Mouse (Mus musculus) limb, embryonic 14.5 days (tissue): ENCODE results near the gene Tcf7l1. TPM values are rescaled to one million over a fixed set of nuclear protein-coding genes. Genes with fewer than 3 reads are reported as not detected.

Experiments used
- ATAC-seq: fragments of 200-750 bp; cut with Nextera tagmentation; 2 replicates; pipeline ENCODE4 v1.8.0; 2017; ENCODE audit warnings: low read depth, moderate number of reproducible peaks, moderate TSS enrichment; ENCODE audit not compliant: low FRiP score
- DNase-seq: peaks from one replicate; pipeline ENCODE4 v3.0.0-alpha.2; 2015; ENCODE audit warnings: low spot score
- H3K27ac ChIP-seq: fragments of 300-500 bp; sonication (generic); replicated peaks from 2 replicates; pipeline ENCODE4 v1.5.1; 2014; ENCODE audit warnings: low read depth, mild to moderate bottlenecking, low read length, moderate library complexity, mixed read lengths
- H3K27me3 ChIP-seq: fragments of 300-500 bp; sonication (generic); 2 replicates; pipeline ENCODE4 v1.6.1; 2014; ENCODE audit warnings: low read length, mixed read lengths; ENCODE audit not compliant: control insufficient read depth, insufficient read depth
- H3K36me3 ChIP-seq: fragments of 300-500 bp; sonication (generic); 2 replicates; pipeline ENCODE4 v1.6.1; 2014; ENCODE audit warnings: mild to moderate bottlenecking, low read length, moderate library complexity, mixed read lengths; ENCODE audit not compliant: control insufficient read depth, insufficient read depth
- H3K4me1 ChIP-seq: fragments of 300-500 bp; sonication (generic); 2 replicates; pipeline ENCODE4 v1.6.1; 2014; ENCODE audit warnings: antibody characterized with exemption, low read length, mixed read lengths; ENCODE audit not compliant: control insufficient read depth, insufficient read depth
- H3K4me2 ChIP-seq: fragments of 300-500 bp; sonication (generic); replicated peaks from 2 replicates; pipeline ENCODE4 v1.6.1; 2014; ENCODE audit warnings: low read depth, mild to moderate bottlenecking, low read length, moderate library complexity; ENCODE audit not compliant: severe bottlenecking
- H3K4me3 ChIP-seq: fragments of 300-500 bp; sonication (generic); replicated peaks from 2 replicates; pipeline ENCODE4 v1.5.1; 2014; ENCODE audit warnings: low read length
- H3K9ac ChIP-seq: fragments of 300-500 bp; sonication (generic); 2 replicates; pipeline ENCODE4 v1.6.1; 2014; ENCODE audit warnings: mild to moderate bottlenecking, low read depth, low read length, moderate library complexity; ENCODE audit not compliant: severe bottlenecking
- H3K9me3 ChIP-seq: fragments of 300-500 bp; sonication (generic); 2 replicates; pipeline ENCODE4 v1.6.1; 2016; ENCODE audit warnings: low read length; ENCODE audit not compliant: control insufficient read depth
- POLR2A ChIP-seq: fragments of 200-500 bp; IDR thresholded peaks from 2 replicates; pipeline ENCODE4 v1.8.0; 2012; ENCODE audit warnings: inconsistent platforms, mild to moderate bottlenecking, moderate library complexity, borderline replicate concordance; ENCODE audit not compliant: insufficient read depth, insufficient read length; ENCODE audit errors: extremely low read depth
- WGBS: fragments of 180-500 bp; shearing (Covaris S2); extraction: QIAGEN DNeasy Blood & Tissue Kit; methylation state at CpG from one replicate; pipeline ENCODE4 v1.1.7; 2014; 5-methylcytosine and 5-hydroxymethylcytosine counted together
- polyA plus RNA-seq, 2 experiments: library from polyadenylated mRNA; depleted of rRNA in 1 of 2; stranded (reverse) in 1 of 2; unstranded in 1 of 2; fragments of >200 nt; fragmentation: Nextera tagmentation in 1 of 2; extraction: Ambion mirVana in 1 of 2; gene quantifications; 2 replicates each; pipeline versions ENCODE4 v1.2.1 to v1.2.3; 2012 to 2014

Tcf7l1 gene
- polyA plus RNA-seq, 2 experiments: 47.9 to 78.1 TPM

DNA sequence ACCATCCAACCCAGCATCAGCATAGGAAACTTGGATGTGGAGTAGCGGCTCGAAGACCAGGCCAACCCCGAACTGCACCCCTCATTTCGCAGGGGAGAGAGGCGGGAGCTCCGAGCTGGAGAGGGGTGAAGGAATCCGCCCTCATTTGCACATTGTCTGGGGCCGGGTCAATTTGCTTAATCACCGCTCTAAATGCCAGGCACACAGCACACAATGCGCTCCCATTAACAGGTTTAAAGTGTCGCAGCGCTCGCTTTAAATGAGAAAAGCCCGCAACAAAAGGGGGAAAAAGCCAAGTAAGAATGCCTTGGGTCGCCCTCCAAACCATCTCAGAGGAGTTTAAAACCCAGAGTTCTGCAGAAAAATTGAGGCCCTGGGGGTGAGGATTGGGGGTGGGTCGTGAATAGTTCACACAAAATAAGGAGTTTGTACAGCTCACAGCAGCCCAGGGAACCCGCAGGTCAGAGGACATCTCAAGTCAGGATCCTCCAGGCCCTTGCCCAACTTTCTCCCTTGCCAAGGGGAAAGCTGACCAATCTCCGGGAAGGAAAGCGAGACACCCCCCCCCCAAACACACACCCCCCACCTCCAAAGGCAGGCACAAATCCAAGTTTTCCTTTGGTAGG is 1.6 kb downstream of the Tcf7l1 start:
- Histone ChIP-seq H3K4me2 (peak overlapping the region; percentile 87), H3K27ac (peak overlapping the region; percentile 94), H3K9me3 (no peaks in the 10 kb centered on the region), H3K36me3 (peaks cover 30% of the 10 kb centered on the region), H3K9ac (peak overlapping the region; percentile 93), H3K27me3 (no peaks in the 10 kb centered on the region), H3K4me3 (peak overlapping the region; percentile 94), H3K4me1 (peaks cover 13% of the 10 kb centered on the region)
- ATAC-seq (no peak), DNase-seq (peak; percentile 18)
- TF ChIP-seq POLR2A: no peak
- WGBS: 3% methylated on average over 19 of the region's 19 CpGs

DNA sequence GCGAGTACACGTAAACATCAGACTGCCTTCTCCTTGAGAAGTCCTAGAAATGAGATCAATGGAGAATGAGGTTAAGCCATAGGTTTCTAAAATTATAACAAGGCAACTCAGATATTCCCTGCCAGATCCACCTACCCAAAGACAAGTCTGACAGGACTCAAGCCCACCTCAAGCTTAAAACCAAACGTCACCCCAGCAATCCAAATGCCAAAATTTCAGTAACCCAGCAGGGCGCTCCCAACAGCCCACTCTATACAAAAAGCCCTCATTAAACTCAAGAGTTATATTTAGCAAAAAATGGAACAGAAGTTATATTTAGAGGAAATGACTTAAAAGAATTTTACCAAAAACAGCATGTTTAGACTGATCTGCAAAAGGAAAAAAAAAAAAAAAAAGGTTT is 5.3 kb downstream of the Tcf7l1 start:
- Histone ChIP-seq H3K36me3 (peaks cover 65% of the 10 kb centered on the region), H3K4me2 (no peak overlapping the region), H3K9ac (no peak overlapping the region), H3K27ac (no peak overlapping the region), H3K27me3 (no peaks in the 10 kb centered on the region), H3K4me3 (no peak overlapping the region), H3K4me1 (peaks cover 13% of the 10 kb centered on the region), H3K9me3 (0 out of 2 replicates have a peak, but pooled peaks cover 3% of the 10 kb centered on the region)
- no peak for TF ChIP-seq POLR2A
- WGBS: 86% methylated on average over 4 of the region's 4 CpGs
- ATAC-seq (no peak), DNase-seq (no peak)

DNA sequence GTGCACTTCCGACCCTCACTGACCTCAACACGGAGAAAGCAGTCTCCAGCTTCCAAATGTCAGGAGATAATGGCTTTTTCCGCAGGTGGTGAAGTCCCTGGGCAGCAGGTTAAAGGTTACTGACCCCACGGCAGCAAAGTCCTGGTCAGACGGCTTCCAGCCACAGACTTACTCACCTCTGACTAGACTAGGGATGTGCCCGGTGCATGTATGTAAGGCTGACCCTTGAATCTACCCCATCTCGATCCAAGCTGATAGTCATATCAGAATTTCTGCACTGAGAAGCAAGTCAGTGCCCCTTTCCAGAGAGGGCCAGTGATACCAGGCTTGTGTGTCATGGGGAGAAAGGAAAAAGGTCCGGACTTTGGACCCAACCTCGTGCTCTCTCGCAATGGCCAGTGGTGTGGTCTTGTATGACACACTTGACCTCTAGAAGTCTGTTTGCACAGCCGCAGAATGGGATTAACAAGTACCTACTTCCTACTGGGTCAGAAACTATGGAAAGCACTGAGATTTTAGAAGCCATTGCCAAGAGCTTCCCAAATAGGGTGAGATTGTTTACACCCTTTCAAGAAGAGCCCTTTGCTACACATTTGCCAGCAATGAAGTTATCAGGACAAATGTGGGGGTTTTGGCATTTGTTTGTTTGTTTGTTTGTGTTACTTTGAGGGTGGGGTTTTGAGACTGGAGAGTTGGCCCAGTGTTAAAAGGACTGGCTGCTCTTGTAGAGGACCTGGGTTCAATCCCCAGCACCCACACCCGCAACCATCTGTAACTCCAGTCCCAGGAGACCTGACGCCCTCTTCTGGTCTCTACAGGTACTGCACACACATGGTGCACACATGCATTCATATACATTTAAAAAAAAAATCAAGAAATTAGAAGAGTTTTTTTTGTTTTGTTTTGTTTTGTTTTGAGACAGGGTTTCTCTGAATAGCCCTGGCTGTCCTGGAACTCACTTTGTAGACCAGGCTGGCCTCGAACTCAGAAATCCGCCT is 10.0 kb downstream of the Tcf7l1 start:
- Histone ChIP-seq H3K27ac (no peak overlapping the region), H3K9ac (no peak overlapping the region), H3K4me1 (peaks cover 15% of the 10 kb centered on the region), H3K36me3 (peaks cover 57% of the 10 kb centered on the region), H3K27me3 (no peaks in the 10 kb centered on the region), H3K9me3 (0 out of 2 replicates have a peak, but pooled peaks cover 3% of the 10 kb centered on the region), H3K4me2 (no peak overlapping the region), H3K4me3 (no peak overlapping the region)
- DNase-seq (no peak), ATAC-seq (no peak)
- TF ChIP-seq POLR2A: no peak
- WGBS: 90% methylated on average over 15 of the region's 15 CpGs

DNA sequence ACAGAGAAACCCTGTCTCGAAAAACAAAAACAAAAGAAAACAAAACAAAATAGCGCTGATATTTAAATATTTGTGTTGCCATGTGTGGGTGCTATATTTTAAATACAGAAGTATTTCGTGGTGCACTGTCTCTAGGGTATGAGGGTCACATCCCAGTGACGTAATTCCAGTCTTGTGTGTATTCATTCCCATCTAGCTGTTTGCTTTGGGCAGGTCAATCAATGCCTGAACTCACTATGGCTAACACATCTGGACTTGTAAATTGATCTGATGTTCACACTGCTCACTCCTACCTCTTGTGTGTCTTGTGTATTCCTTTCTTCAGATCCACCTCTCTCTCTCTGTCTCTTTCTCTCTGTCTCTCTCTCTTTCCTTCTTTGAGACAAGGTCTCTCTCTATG is 11.8 kb downstream of the Tcf7l1 start:
- Histone ChIP-seq H3K36me3 (peaks cover 48% of the 10 kb centered on the region), H3K4me2 (no peak overlapping the region), H3K9me3 (0 out of 2 replicates have a peak, but pooled peaks cover 3% of the 10 kb centered on the region), H3K27me3 (no peaks in the 10 kb centered on the region), H3K27ac (no peak overlapping the region), H3K4me1 (peaks cover 15% of the 10 kb centered on the region), H3K4me3 (no peak overlapping the region), H3K9ac (no peak overlapping the region)
- 96% methylated on average over 4 of the region's 4 CpGs for WGBS
- DNase-seq (no peak), ATAC-seq (no peak)
- TF ChIP-seq POLR2A: no peak

DNA sequence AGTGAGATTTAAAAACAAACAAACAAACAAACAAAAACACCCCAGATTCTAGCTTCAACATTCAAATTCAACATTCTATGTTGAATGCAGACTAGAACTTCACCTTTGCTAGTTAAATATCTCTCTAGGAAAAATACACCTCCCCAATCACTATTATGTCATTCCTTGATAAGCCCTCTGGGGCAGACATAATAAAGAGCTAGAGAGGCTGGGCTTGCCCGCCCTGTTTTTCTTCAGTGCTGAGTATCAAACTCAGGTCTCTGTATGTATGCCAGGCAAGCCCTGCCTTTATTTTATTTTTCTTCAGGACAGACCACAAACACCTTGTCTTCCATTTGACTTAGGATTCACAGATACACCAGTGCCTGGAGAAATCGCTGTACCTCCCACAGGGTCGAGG is 14.8 kb downstream of the Tcf7l1 start:
- Histone ChIP-seq H3K27me3 (no peaks in the 10 kb centered on the region), H3K36me3 (peaks cover 27% of the 10 kb centered on the region), H3K4me3 (no peak overlapping the region), H3K27ac (no peak overlapping the region), H3K9me3 (no peaks in the 10 kb centered on the region), H3K9ac (no peak overlapping the region), H3K4me1 (peaks cover 27% of the 10 kb centered on the region), H3K4me2 (no peak overlapping the region)
- no peak for TF ChIP-seq POLR2A
- DNase-seq (no peak), ATAC-seq (no peak)
- WGBS: 49% methylated on average over 3 of the region's 3 CpGs
